Mouse (Mus musculus): ENCODE measurements around the gene Rrp15. TPM values are rescaled to one million over a fixed set of nuclear protein-coding genes. Genes with fewer than 3 reads are reported as not detected.

The Rrp15 gene
- 22.3 and 23.7 TPM in 2 replicates for polyA plus RNA-seq (2012; rRNA removed)

GRCm38 (mm10) chr1:186748724-186749653, at the start of gene Rrp15:
Gene Rrp15 (minus strand): TSS chr1:186749358.

GRCm38 (mm10) chr1:186705915-186706248, 43.3 kb downstream of the Rrp15 start, which contains the start of gene Tgfb2:
Gene Tgfb2 (minus strand): TSS chr1:186705989.

Other genes starting within 250 kb of the Rrp15 start
- 4.2 and 4.4 TPM in 2 replicates for gene Tgfb2, start 43.4 kb downstream of the Rrp15 start, polyA plus RNA-seq (2012; rRNA removed)
- gene D1Pas1, start 218.1 kb upstream of the Rrp15 start, polyA plus RNA-seq (2012; rRNA removed) = 0.04 TPM in 2 replicates

All from central nervous system, embryonic 18 days (tissue).